Mouse (Mus musculus) limb, embryonic 11.5 days (tissue): ENCODE measurements around the gene D13Ertd608e. TPM values are rescaled to one million over a fixed set of nuclear protein-coding genes. Genes with fewer than 3 reads are reported as not detected.
A peak's percentile ranks its signal among the peaks of the same experiment; 100 is the strongest.
"Not testable (repeated sequence)": the region's sequence is repeated elsewhere in the genome, so short reads cannot be mapped to it uniquely, and the experiment has no call there.

ENCODE experiments used
- ATAC-seq: fragments of 200-750 bp; cut with Nextera tagmentation; 2 replicates; pipeline ENCODE4 v1.8.0; 2017; ENCODE audit warnings: low read depth; ENCODE audit not compliant: insufficient number of reproducible peaks, low FRiP score, low TSS enrichment
- DNase-seq: peaks from one replicate; pipeline ENCODE4 v3.0.0-alpha.2; 2015; ENCODE audit warnings: low spot score
- H3K27ac ChIP-seq: fragments of 300-500 bp; sonication (generic); replicated peaks from 2 replicates; pipeline ENCODE4 v1.5.1; 2014; ENCODE audit warnings: low read depth, mild to moderate bottlenecking, low read length
- H3K27me3 ChIP-seq: fragments of 300-500 bp; sonication (generic); 2 replicates; pipeline ENCODE4 v1.6.1; 2014; ENCODE audit warnings: mild to moderate bottlenecking, low read length, mixed read lengths; ENCODE audit not compliant: control insufficient read depth, insufficient read depth
- H3K36me3 ChIP-seq: fragments of 300-500 bp; sonication (generic); 2 replicates; pipeline ENCODE4 v1.6.1; 2014; ENCODE audit warnings: mild to moderate bottlenecking, low read length, moderate library complexity, mixed read lengths; ENCODE audit not compliant: control insufficient read depth, insufficient read depth
- H3K4me1 ChIP-seq: fragments of 300-500 bp; sonication (generic); 2 replicates; pipeline ENCODE4 v1.6.1; 2014; ENCODE audit warnings: low read length, mixed read lengths; ENCODE audit not compliant: control insufficient read depth, insufficient read depth
- H3K4me2 ChIP-seq: fragments of 300-500 bp; sonication (generic); 2 replicates; pipeline ENCODE4 v1.6.1; 2014; ENCODE audit warnings: low read depth, mild to moderate bottlenecking, moderate library complexity; ENCODE audit not compliant: severe bottlenecking
- H3K4me3 ChIP-seq: fragments of 300-500 bp; sonication (generic); 2 replicates; pipeline ENCODE4 v1.5.1; 2014; ENCODE audit warnings: low read depth, low read length
- H3K9ac ChIP-seq: fragments of 300-500 bp; sonication (generic); 2 replicates; pipeline ENCODE4 v1.6.1; 2014; ENCODE audit warnings: mild to moderate bottlenecking, low read length
- H3K9me3 ChIP-seq: fragments of 300-500 bp; sonication (generic); 2 replicates; pipeline ENCODE4 v1.6.1; 2016; ENCODE audit warnings: low read length; ENCODE audit not compliant: control insufficient read depth
- WGBS: fragments of 180-500 bp; shearing (Covaris S2); extraction: QIAGEN DNeasy Blood & Tissue Kit; methylation state at CpG from one replicate; pipeline ENCODE4 v1.1.7; 2014; 5-methylcytosine and 5-hydroxymethylcytosine counted together
- polyA plus RNA-seq: library from polyadenylated mRNA; unstranded; fragments of >200 nt; fragmentation: Nextera tagmentation; extraction: Ambion mirVana; gene quantifications from 2 replicates; pipeline ENCODE4 v1.2.1, GENCODE M21; 2014

The D13Ertd608e gene
- polyA plus RNA-seq, 1 experiment from 2014 or later, result not detected

- no peak overlapping the region for H3K4me2 ChIP-seq
- H3K27me3 ChIP-seq, result no peaks in the 10 kb centered on the region
- ATAC-seq (no peak), DNase-seq (no peak)
- H3K9ac ChIP-seq, result no peak overlapping the region
- no peaks in the 10 kb centered on the region for H3K4me1 ChIP-seq
- H3K36me3 ChIP-seq, result no peaks in the 10 kb centered on the region
- H3K27ac ChIP-seq, result no peak overlapping the region
- H3K4me3 ChIP-seq, result no peak overlapping the region
- WGBS, result 84% methylated on average over 9 of the region's 9 CpGs
- H3K9me3 ChIP-seq, result no peaks in the 10 kb centered on the region
Measured at GRCm38 (mm10) chr13:119810031-119810430, 25.8 kb upstream of the D13Ertd608e start.

GRCm38 (mm10) chr13:119816798-119817197 is 19.0 kb upstream of the D13Ertd608e start:
- WGBS, result 66% methylated on average over 8 of the region's 8 CpGs
- no peak overlapping the region for H3K4me2 ChIP-seq
- no peak overlapping the region for H3K9ac ChIP-seq
- no peaks in the 10 kb centered on the region for H3K9me3 ChIP-seq
- no peak overlapping the region for H3K4me3 ChIP-seq
- no peaks in the 10 kb centered on the region for H3K36me3 ChIP-seq
- DNase-seq (no peak), ATAC-seq (no peak)
- no peaks in the 10 kb centered on the region for H3K27me3 ChIP-seq
- H3K27ac ChIP-seq, result no peak overlapping the region
- H3K4me1 ChIP-seq, result no peaks in the 10 kb centered on the region

GRCm38 (mm10) chr13:119817579-119818206 is 18.1 kb upstream of the D13Ertd608e start:
- Histone ChIP-seq H3K27me3 (no peaks in the 10 kb centered on the region), H3K27ac (no peak overlapping the region), H3K4me1 (no peaks in the 10 kb centered on the region), H3K9me3 (no peaks in the 10 kb centered on the region), H3K36me3 (no peaks in the 10 kb centered on the region), H3K4me2 (no peak overlapping the region), H3K9ac (no peak overlapping the region), H3K4me3 (no peak overlapping the region)
- DNase-seq (no peak), ATAC-seq (no peak)
- 32% methylated on average over 2 of the region's 2 CpGs for WGBS

- not testable (repeated sequence) for H3K4me1 ChIP-seq, ATAC-seq, DNase-seq, H3K9me3 ChIP-seq, H3K4me3 ChIP-seq, H3K4me2 ChIP-seq, H3K36me3 ChIP-seq, H3K27me3 ChIP-seq, H3K9ac ChIP-seq, H3K27ac ChIP-seq
Measured at GRCm38 (mm10) chr13:119830116-119830515, 5.7 kb upstream of the D13Ertd608e start, which contains the start of gene AF067063. Gene AF067063 (minus strand): TSS chr13:119830216.

GRCm38 (mm10) chr13:119836324-119836811 is 562 bp downstream of the D13Ertd608e start:
- H3K27me3 ChIP-seq, H3K9ac ChIP-seq, H3K27ac ChIP-seq, H3K9me3 ChIP-seq, H3K4me2 ChIP-seq, H3K4me1 ChIP-seq, H3K4me3 ChIP-seq, H3K36me3 ChIP-seq: not testable (repeated sequence)
- ATAC-seq, result peak; percentile 58; the same call in 1 of the 2 replicates
- DNase-seq, result peak; percentile 45
- 16% methylated on average over 22 of the region's 23 CpGs for WGBS

GRCm38 (mm10) chr13:119837719-119838337 is 2.0 kb downstream of the D13Ertd608e start:
- not testable (repeated sequence) for H3K4me1 ChIP-seq, ATAC-seq, H3K27ac ChIP-seq, H3K36me3 ChIP-seq, H3K9me3 ChIP-seq, H3K4me2 ChIP-seq, H3K9ac ChIP-seq, H3K27me3 ChIP-seq, H3K4me3 ChIP-seq
- peak; percentile 52 for DNase-seq
- 7% methylated on average over 14 of the region's 23 CpGs for WGBS

- H3K36me3 ChIP-seq, H3K27ac ChIP-seq, ATAC-seq, H3K4me3 ChIP-seq, DNase-seq, H3K27me3 ChIP-seq, H3K9ac ChIP-seq, H3K9me3 ChIP-seq, H3K4me1 ChIP-seq, H3K4me2 ChIP-seq: not testable (repeated sequence)
- 41% methylated on average over 6 of the region's 6 CpGs for WGBS
Measured at GRCm38 (mm10) chr13:119839982-119840381, 4.2 kb downstream of the D13Ertd608e start.

- not testable (repeated sequence) for H3K4me3 ChIP-seq, H3K9ac ChIP-seq, H3K27ac ChIP-seq, ATAC-seq, H3K27me3 ChIP-seq, H3K36me3 ChIP-seq, H3K9me3 ChIP-seq, H3K4me2 ChIP-seq, DNase-seq, H3K4me1 ChIP-seq
- WGBS, result no CpG with 5 or more reads among the region's 6 CpGs
Measured at GRCm38 (mm10) chr13:119862399-119862798, 26.6 kb downstream of the D13Ertd608e start.
